In the genomic region with DNA sequence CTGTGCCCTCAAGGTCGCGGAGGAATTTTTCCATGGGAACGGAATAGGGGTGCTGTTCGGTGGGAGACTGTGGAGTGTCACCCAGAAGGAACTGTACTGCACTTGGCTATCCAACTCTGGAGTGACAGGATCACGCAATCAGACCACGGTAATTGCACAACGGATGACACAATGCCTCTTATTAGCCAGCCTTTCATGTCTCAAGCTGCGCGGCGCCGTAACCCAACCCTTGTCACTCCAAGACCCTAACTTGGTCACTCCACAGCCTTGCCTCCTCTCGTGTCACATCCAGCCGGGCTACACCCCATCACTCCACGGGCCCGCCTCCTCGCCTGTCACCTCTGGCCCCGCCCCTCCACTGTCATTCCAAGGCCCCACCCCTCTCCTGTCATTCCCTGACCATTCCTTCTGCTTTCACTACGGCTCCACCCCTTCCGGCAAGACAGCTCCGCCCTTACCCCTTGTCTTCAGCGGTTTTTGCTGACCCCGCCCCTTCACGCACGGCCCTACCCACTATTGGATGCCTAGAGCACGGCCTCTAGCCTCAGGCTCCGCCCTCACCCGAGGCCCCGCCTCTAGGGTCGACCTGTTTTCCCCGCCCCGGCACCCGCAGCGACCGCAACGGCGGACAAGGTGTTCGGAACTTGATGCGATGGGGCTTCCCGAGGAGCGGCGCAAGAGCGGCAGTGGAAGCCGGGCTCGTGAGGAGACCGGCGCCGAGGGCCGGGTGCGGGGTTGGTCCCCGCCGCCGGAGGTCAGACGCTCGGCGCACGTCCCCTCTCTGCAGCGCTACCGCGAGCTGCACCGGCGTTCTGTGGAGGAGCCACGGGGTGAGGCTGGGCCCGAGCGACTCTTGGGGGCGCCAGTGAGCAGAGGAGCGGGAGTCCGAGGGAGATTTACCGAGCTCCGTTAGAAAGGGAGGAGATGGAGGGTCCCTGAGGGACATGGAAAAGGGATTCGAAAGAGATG, we compare ENCODE assay signal across 8 mouse cellular contexts. TPM values are rescaled to one million over a fixed set of nuclear protein-coding genes. Genes with fewer than 3 reads are reported as not detected.
A peak's percentile ranks its signal among the peaks of the same experiment; 100 is the strongest.
DNase-seq lines count a peak whose midpoint lies in the region; ATAC-seq lines count a peak whose summit lies in the region.

Gene Acss2, plus strand, starts transcription at position 494 of the 969 bp plus-strand sequence.
Gene Ggt7, minus strand, starts transcription at position 783 of the 969 bp plus-strand sequence.

- no peaks in the 10 kb centered on the region for H3K9me3 ChIP-seq in intestine, embryonic 14.5 days (ENCODE audit: control insufficient read depth, low read length)

- peak within 1 kb of the TSS; percentile 93 for H3K4me2 ChIP-seq in intestine, embryonic 14.5 days (ENCODE audit: low read length)

- peaks cover 11% of the 10 kb centered on the region for H3K27me3 ChIP-seq in intestine, embryonic 14.5 days (replicated peaks; ENCODE audit: control insufficient read depth, insufficient read depth, low read length)

- WGBS in intestine, embryonic 14.5 days = 3% methylated on average over 70 of the region's 70 CpGs

- peak; percentile 99 for ATAC-seq in intestine, embryonic 14.5 days (replicated peaks; ENCODE audit: low FRiP score, low TSS enrichment, low read depth)

- peak within 1 kb of the TSS; percentile 70 for H3K4me3 ChIP-seq in intestine, embryonic 14.5 days (ENCODE audit: low read depth, low read length)

- intact Hi-C loops in left cerebral cortex, postnatal 14 days (cut with DNase I) = loop anchor here (2.0 to 5.0 kb wide), 4 partner anchors 67 to 250 kb away; no protein-coding TSS in a partner anchor

- H3K27ac ChIP-seq in intestine, embryonic 14.5 days (ENCODE audit: low read depth) = no peak within 1 kb of the TSS

- H3K4me1 ChIP-seq in intestine, embryonic 14.5 days (replicated peaks; ENCODE audit: control insufficient read depth, insufficient read depth, low read length) = peaks cover 11% of the 10 kb centered on the region

- DNase-seq in adrenal gland, adult 18-20 months (ENCODE audit: low spot score in 2 of 2) = peak; percentile 97
- peak; percentile 98 for DNase-seq in embryo, embryonic 11 days
- DNase-seq in gastrocnemius, postnatal 25 days = peak; percentile 99
- peak; percentile 98 for DNase-seq in intestine, embryonic 14.5 days (ENCODE audit: low spot score)
- DNase-seq in left cerebral cortex, postnatal 14 days (ENCODE audit: low spot score in 2 of 2) = peak; percentile 96 to 99
- DNase-seq in mesoderm, embryonic 11.5 days (ENCODE audit: low read depth, low spot score) = peak; percentile 98
- DNase-seq in right cerebral cortex, postnatal 36 days (ENCODE audit: low spot score in 2 of 2) = peak; percentile 97 to 98
- peak; percentile 99 for DNase-seq in yolk sac, embryonic 10.5 days (ENCODE audit: low spot score)

- H3K9ac ChIP-seq in intestine, embryonic 14.5 days (ENCODE audit: low read length) = peak within 1 kb of the TSS; percentile 56

- H3K36me3 ChIP-seq in intestine, embryonic 14.5 days (ENCODE audit: control insufficient read depth, insufficient read depth, low read length) = no peaks in the 10 kb centered on the region

RNA-seq across cellular contexts. Expression of gene Acss2, which starts in this region (rescaled TPM):
- total RNA-seq in adrenal gland, adult 18-20 months (2021) = 100 to 1,000 TPM in 1 of 2 experiments, 10 to 100 TPM in 1; 83.3 to 368 TPM
- total RNA-seq in gastrocnemius, postnatal 25 days (2021) = 10 to 100 TPM; 27.0 to 31.2 TPM
- polyA plus RNA-seq in intestine, embryonic 14.5 days (2014; fragmentation: Nextera tagmentation; extraction: Ambion mirVana) = 15.5 and 16.8 TPM in 2 replicates
- total RNA-seq in left cerebral cortex, postnatal 14 days (2021) = 10 to 100 TPM; 46.6 to 52.7 TPM

RNA-seq across cellular contexts. Expression of gene Ggt7, which starts in this region (rescaled TPM):
- 1 to 10 TPM; 3.0 to 4.7 TPM for total RNA-seq in adrenal gland, adult 18-20 months (2021)
- under 1 TPM; 0.41 to 0.80 TPM for total RNA-seq in gastrocnemius, postnatal 25 days (2021)
- 3.6 and 4.0 TPM in 2 replicates for polyA plus RNA-seq in intestine, embryonic 14.5 days (2014; fragmentation: Nextera tagmentation; extraction: Ambion mirVana)
- 100 to 1,000 TPM; 112 to 120 TPM for total RNA-seq in left cerebral cortex, postnatal 14 days (2021)

Comparison
In these comparisons a context has a peak if more than half of its experiments do, and no peak if none do; other contexts are left out.
1. RNA of gene Ggt7 (total RNA-seq): 112 to 120 TPM in left cerebral cortex, postnatal 14 days; 3.0 to 4.7 TPM in adrenal gland, adult 18-20 months and 0.41 to 0.80 TPM in gastrocnemius, postnatal 25 days; every median in the first group is over 10 times any median in the second.
2. Peak in every context shown above with its lines, with median percentiles within 50 percentile points of each other: DNase-seq.